Mouse (Mus musculus) kidney, postnatal 0 days (tissue): ENCODE data around the gene Nepn. TPM values are rescaled to one million over a fixed set of nuclear protein-coding genes. Genes with fewer than 3 reads are reported as not detected.

Experiments used
- ATAC-seq: fragments of 200-750 bp; cut with Nextera tagmentation; replicated peaks from 2 replicates; pipeline ENCODE4 v1.8.0; 2017; ENCODE audit warnings: low read depth, moderate number of reproducible peaks, moderate TSS enrichment, moderate library complexity; ENCODE audit not compliant: low FRiP score
- DNase-seq: peaks from one replicate; pipeline ENCODE4 v3.0.0-alpha.2; 2016; ENCODE audit warnings: low spot score
- H3K27ac ChIP-seq: fragments of 300-500 bp; sonication (generic); 2 replicates; pipeline ENCODE4 v1.5.1; 2014; ENCODE audit warnings: mild to moderate bottlenecking
- H3K27me3 ChIP-seq: fragments of 300-500 bp; sonication (generic); 2 replicates; pipeline ENCODE4 v1.6.1; 2014; ENCODE audit warnings: low read length, mixed read lengths; ENCODE audit not compliant: insufficient read depth
- H3K36me3 ChIP-seq: fragments of 300-500 bp; sonication (generic); 2 replicates; pipeline ENCODE4 v1.6.1; 2014; ENCODE audit warnings: low read length, mixed read lengths; ENCODE audit not compliant: insufficient read depth
- H3K4me1 ChIP-seq: fragments of 300-500 bp; sonication (generic); replicated peaks from 2 replicates; pipeline ENCODE4 v1.6.1; 2014; ENCODE audit warnings: antibody characterized with exemption, low read length, mixed read lengths; ENCODE audit not compliant: insufficient read depth
- H3K4me2 ChIP-seq: fragments of 300-500 bp; sonication (generic); 2 replicates; pipeline ENCODE4 v1.6.1; 2014; ENCODE audit warnings: mild to moderate bottlenecking, low read length, moderate library complexity, mixed read lengths
- H3K4me3 ChIP-seq: fragments of 300-500 bp; sonication (generic); replicated peaks from 2 replicates; pipeline ENCODE4 v1.5.1; 2014; ENCODE audit warnings: low read depth, low read length
- H3K9ac ChIP-seq: fragments of 300-500 bp; sonication (generic); 2 replicates; pipeline ENCODE4 v1.6.1; 2014; ENCODE audit warnings: low read depth, low read length
- H3K9me3 ChIP-seq: fragments of 300-500 bp; sonication (generic); replicated peaks from 2 replicates; pipeline ENCODE4 v1.6.1; 2016; ENCODE audit warnings: low read length, inconsistent platforms, mixed read lengths
- CTCF ChIP-seq: IDR thresholded peaks from 2 replicates; pipeline ENCODE4 v1.5.1; 2016; ENCODE audit warnings: antibody characterized with exemption, low read depth, mild to moderate bottlenecking, moderate library complexity
- WGBS: fragments of 180-500 bp; shearing (Covaris S2); extraction: QIAGEN DNeasy Blood & Tissue Kit; methylation state at CpG from one replicate; pipeline ENCODE4 v1.1.7; 2014; 5-methylcytosine and 5-hydroxymethylcytosine counted together
- polyA plus RNA-seq: library from polyadenylated mRNA; unstranded; fragments of >200 nt; fragmentation: Nextera tagmentation; extraction: Ambion mirVana; gene quantifications from 2 replicates; pipeline ENCODE4 v1.2.1, GENCODE M21; 2015

Gene Nepn
- polyA plus RNA-seq, 1 experiment from 2014 or later = 2.4 TPM

DNA sequence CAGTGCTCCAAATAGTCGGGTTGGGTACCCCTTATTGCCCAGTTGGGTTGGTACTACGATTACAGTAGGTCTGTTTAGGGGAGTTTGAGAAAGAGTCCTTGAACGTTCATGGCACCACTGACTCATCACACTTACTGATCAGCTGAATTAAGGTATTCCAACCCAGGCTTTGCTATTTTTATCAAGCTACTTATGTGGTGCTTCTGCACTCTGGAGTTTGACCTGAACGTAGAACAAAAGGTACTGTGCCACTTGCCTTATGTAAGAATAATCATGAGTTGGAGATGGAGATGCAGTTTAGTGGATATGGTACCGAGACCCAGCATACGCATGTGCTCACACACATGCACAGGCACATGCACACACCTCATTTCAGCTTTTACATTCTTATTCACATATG lies 32.9 kb downstream of the Nepn start:
- WGBS = 87% methylated on average over 6 of the region's 6 CpGs
- no peak for TF ChIP-seq CTCF
- no peaks in the 10 kb centered on the region; the same call in 1 of the 2 replicates for H3K4me1 ChIP-seq
- no peaks in the 10 kb centered on the region for H3K27me3 ChIP-seq
- no peak overlapping the region for H3K27ac ChIP-seq
- no peak overlapping the region for H3K4me2 ChIP-seq
- ATAC-seq (no peak), DNase-seq (no peak)
- no peak overlapping the region for H3K4me3 ChIP-seq
- H3K9ac ChIP-seq = no peak overlapping the region
- no peaks in the 10 kb centered on the region for H3K9me3 ChIP-seq
- no peaks in the 10 kb centered on the region for H3K36me3 ChIP-seq

DNA sequence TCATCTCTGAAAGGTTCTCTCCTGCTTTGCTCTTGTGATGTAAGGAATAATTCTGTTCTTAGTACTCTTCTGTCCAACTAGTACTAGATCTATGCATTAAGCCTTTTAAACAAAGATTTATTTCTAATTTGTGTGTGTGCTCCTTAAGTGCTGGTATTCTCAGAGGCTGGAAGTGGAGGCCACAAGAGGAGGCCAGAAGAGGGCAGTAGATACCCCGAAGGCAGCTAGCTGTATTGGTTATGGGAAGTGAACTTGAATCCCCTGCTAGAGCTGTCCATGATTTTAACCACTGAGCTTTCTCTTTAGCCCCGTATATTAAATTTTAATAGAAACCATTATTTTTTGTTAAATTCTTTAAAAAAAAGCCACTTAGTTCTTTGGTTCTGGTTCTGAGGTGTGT lies 34.3 kb downstream of the Nepn start:
- H3K4me2 ChIP-seq = no peak overlapping the region
- H3K36me3 ChIP-seq = no peaks in the 10 kb centered on the region
- no peaks in the 10 kb centered on the region for H3K9me3 ChIP-seq
- no peak overlapping the region for H3K27ac ChIP-seq
- H3K9ac ChIP-seq = no peak overlapping the region
- 89% methylated on average over 2 of the region's 2 CpGs for WGBS
- H3K4me3 ChIP-seq = no peak overlapping the region
- TF ChIP-seq CTCF = peak; percentile 54
- no peak for ATAC-seq
- H3K4me1 ChIP-seq = no peaks in the 10 kb centered on the region; the same call in 1 of the 2 replicates
- no peak for DNase-seq
- H3K27me3 ChIP-seq = no peaks in the 10 kb centered on the region

DNA sequence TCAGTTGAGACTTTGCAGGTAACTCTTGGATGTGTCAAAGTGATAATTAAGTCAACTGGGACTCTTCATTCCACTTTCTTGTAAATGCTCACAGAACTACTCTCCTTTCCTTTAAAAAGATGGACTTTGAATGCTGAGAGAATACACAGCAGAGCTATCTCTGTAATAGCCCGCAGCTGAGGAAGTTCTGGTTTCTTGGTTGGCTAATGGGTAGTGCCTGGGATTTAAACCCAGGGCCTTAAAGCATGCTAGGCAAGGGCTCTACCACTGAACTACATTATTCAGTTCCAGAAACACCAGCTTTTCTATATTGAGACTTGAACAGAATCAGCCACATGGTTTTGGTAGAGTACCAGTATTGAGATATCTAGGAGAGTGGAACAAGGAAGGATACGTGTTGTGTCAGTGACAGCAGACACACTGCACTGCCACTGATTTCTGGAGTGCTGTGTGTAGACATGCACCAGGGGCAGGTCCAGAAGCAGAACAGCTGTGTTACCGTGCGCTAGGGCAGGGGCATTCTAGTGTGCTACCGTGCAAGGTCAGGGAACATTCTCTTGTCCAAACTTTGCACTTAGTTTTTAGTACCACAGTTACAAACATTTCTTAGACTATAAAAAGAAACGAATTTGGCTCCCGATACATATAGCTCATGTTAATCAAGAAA lies 37.7 kb downstream of the Nepn start:
- Histone ChIP-seq H3K9me3 (no peaks in the 10 kb centered on the region), H3K4me1 (no peaks in the 10 kb centered on the region; the same call in 1 of the 2 replicates), H3K4me2 (no peak overlapping the region), H3K27me3 (no peaks in the 10 kb centered on the region), H3K9ac (no peak overlapping the region), H3K27ac (no peak overlapping the region), H3K36me3 (0 out of 2 replicates have a peak, but pooled peaks cover 5% of the 10 kb centered on the region), H3K4me3 (no peak overlapping the region)
- ATAC-seq (no peak), DNase-seq (no peak)
- 65% methylated on average over 7 of the region's 7 CpGs for WGBS
- no peak for TF ChIP-seq CTCF

DNA sequence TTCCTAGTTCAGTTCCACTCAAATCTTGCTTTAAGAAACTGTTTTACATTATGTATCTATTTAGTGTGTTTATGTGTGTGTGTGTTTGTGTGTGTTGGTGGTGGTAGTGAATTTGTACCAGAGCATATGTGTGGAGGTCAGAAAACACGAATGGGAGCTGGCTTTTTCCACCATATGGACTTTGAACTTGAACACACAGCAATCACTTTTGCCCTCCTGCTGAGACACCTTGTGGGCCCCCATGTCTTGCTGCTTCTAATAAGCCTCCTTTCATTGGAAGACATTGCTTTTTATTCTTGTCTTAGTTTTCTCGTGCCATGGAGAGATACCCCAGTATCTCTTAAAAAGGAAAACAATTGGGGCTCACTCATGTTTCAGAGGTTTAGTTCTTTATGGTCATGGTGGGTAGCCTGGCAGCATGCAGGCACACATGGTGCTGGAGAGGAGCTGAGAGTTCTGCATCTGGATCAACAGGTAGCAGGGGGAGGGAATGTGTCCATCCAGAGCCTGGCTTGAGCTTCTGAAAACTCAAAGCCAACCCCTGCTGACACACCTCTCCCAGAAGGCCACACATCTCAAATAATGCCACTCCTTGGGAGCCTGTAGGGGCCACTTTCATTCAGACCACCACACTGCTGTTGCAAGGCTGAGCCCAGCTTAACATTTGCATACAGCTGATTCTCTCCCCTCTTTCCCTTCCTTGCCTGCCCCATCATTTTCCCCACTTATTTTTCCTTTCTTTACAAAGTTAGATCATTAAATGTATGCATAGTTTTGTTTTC lies 39.1 kb downstream of the Nepn start:
- H3K36me3 ChIP-seq = peaks cover 17% of the 10 kb centered on the region; the same call in 1 of the 2 replicates
- DNase-seq (no peak), ATAC-seq (no peak)
- H3K4me3 ChIP-seq = no peak overlapping the region
- TF ChIP-seq CTCF = no peak
- no peaks in the 10 kb centered on the region for H3K27me3 ChIP-seq
- 45% methylated on average over 2 of the region's 2 CpGs for whole genome bisulfite sequencing
- no peak overlapping the region for H3K9ac ChIP-seq
- no peak overlapping the region for H3K27ac ChIP-seq
- H3K4me1 ChIP-seq = no peaks in the 10 kb centered on the region; the same call in 1 of the 2 replicates
- no peak overlapping the region for H3K4me2 ChIP-seq
- no peaks in the 10 kb centered on the region for H3K9me3 ChIP-seq

DNA sequence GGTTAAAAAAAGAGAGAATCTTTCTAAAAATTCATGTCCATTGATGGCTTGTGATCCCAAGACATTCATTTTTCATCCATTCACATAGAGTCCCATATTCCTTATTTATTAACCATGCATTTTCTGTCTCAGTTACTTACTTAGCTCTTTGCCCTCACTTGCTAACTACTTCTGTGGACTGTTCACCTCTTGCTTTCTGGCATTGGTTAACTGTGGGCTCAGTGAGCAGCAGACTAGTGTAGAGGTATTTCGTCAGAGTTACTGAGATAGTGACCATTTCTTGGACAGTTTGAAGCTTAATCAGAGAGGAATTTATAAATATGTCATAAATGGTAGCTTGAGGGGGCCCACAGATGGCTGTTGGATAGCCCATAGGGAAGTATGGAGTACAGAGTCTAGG lies 42.2 kb downstream of the Nepn start:
- Histone ChIP-seq H3K36me3 (peaks cover 31% of the 10 kb centered on the region; the same call in 1 of the 2 replicates), H3K27ac (no peak overlapping the region), H3K27me3 (no peaks in the 10 kb centered on the region), H3K9ac (no peak overlapping the region), H3K4me2 (no peak overlapping the region), H3K4me3 (no peak overlapping the region), H3K9me3 (no peaks in the 10 kb centered on the region), H3K4me1 (no peaks in the 10 kb centered on the region)
- TF ChIP-seq CTCF = no peak
- DNase-seq (no peak), ATAC-seq (no peak)
- 83% methylated on average over 1 of the region's 1 CpGs for WGBS

DNA sequence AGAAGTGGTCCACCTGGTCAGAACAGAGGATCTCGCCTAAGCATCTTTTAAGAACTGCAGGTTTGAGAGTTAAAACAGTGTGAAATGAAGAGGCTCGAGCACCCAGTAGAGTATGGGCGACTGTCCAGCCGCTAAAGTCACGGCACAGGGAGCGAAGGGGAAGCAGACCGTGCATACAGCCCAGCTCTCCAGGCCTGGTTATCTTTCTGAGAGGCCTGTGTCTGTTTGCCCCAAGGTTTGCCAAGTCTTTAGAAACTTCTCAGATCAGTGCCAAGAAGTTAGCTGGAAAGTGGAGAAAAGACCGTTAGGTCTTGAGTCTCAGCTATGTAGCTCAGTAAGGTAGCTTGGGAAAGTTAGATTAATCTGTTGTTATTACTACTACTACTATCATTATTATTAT lies 46.1 kb downstream of the Nepn start:
- WGBS = 93% methylated on average over 8 of the region's 8 CpGs
- H3K4me2 ChIP-seq = no peak overlapping the region

More for the DNA sequence above, 46.1 kb downstream of the Nepn start:
- no peaks in the 10 kb centered on the region for H3K27me3 ChIP-seq
- peaks cover 44% of the 10 kb centered on the region for H3K36me3 ChIP-seq
- no peaks in the 10 kb centered on the region for H3K4me1 ChIP-seq
- H3K9ac ChIP-seq = no peak overlapping the region
- no peak overlapping the region for H3K27ac ChIP-seq
- ATAC-seq = no peak
- no peaks in the 10 kb centered on the region for H3K9me3 ChIP-seq
- H3K4me3 ChIP-seq = no peak overlapping the region
- TF ChIP-seq CTCF = no peak
- DNase-seq = no peak

Other genes with a start within 250 kb of the Nepn start
- 1.2 and 1.4 TPM in 2 replicates for gene Ros1, start 193.7 kb upstream of the Nepn start, polyA plus RNA-seq
- 23.2 and 23.4 TPM in 2 replicates for gene Dcbld1, start 155.4 kb upstream of the Nepn start, polyA plus RNA-seq
- not detected in 2 replicates for gene Gm26741, start 30.2 kb upstream of the Nepn start, polyA plus RNA-seq
- 18.5 and 18.8 TPM in 2 replicates for gene Gopc, start 6.8 kb upstream of the Nepn start, polyA plus RNA-seq
- gene Nus1, start 28.6 kb downstream of the Nepn start, polyA plus RNA-seq = 24.0 and 24.1 TPM in 2 replicates